Mouse (Mus musculus) heart, embryonic 11.5 days (tissue): ENCODE measurements around the gene Adnp. TPM values are rescaled to one million over a fixed set of nuclear protein-coding genes. Genes with fewer than 3 reads are reported as not detected.

Experiments
- ATAC-seq: fragments of 200-750 bp; cut with Nextera tagmentation; replicated peaks from 2 replicates; pipeline ENCODE4 v1.8.0; 2017; ENCODE audit warnings: moderate library complexity; ENCODE audit not compliant: insufficient number of reproducible peaks, low FRiP score, low TSS enrichment
- H3K27ac ChIP-seq: fragments of 300-500 bp; sonication (generic); 2 replicates; pipeline ENCODE4 v1.5.1; 2014; ENCODE audit warnings: mild to moderate bottlenecking, low read depth, low read length
- H3K27me3 ChIP-seq: fragments of 300-500 bp; sonication (generic); 2 replicates; pipeline ENCODE4 v1.6.1; 2014; ENCODE audit warnings: mild to moderate bottlenecking, low read length, mixed read lengths; ENCODE audit not compliant: control insufficient read depth, insufficient read depth
- H3K36me3 ChIP-seq: fragments of 300-500 bp; sonication (generic); 2 replicates; pipeline ENCODE4 v1.6.1; 2014; ENCODE audit warnings: mild to moderate bottlenecking, low read length, moderate library complexity, mixed read lengths; ENCODE audit not compliant: control insufficient read depth, insufficient read depth
- H3K4me1 ChIP-seq: fragments of 300-500 bp; sonication (generic); 2 replicates; pipeline ENCODE4 v1.6.1; 2014; ENCODE audit warnings: low read length; ENCODE audit not compliant: control insufficient read depth, insufficient read depth
- H3K4me2 ChIP-seq: fragments of 300-500 bp; sonication (generic); 2 replicates; pipeline ENCODE4 v1.6.1; 2014; ENCODE audit warnings: mild to moderate bottlenecking, moderate library complexity
- H3K4me3 ChIP-seq: fragments of 300-500 bp; sonication (generic); 2 replicates; pipeline ENCODE4 v1.5.1; 2014; ENCODE audit warnings: low read depth, low read length
- H3K9ac ChIP-seq: fragments of 300-500 bp; sonication (generic); 2 replicates; pipeline ENCODE4 v1.6.1; 2014; ENCODE audit warnings: mild to moderate bottlenecking, low read depth, low read length, moderate library complexity
- H3K9me3 ChIP-seq: fragments of 300-500 bp; sonication (generic); replicated peaks from 2 replicates; pipeline ENCODE4 v1.6.1; 2016; ENCODE audit warnings: low read length; ENCODE audit not compliant: control insufficient read depth
- WGBS: fragments of 180-500 bp; shearing (Covaris S2); extraction: QIAGEN DNeasy Blood & Tissue Kit; methylation state at CpG from one replicate; pipeline ENCODE4 v1.1.7; 2014; ENCODE audit not compliant: insufficient replicate concordance; 5-methylcytosine and 5-hydroxymethylcytosine counted together
- polyA plus RNA-seq: library from polyadenylated mRNA; unstranded; fragments of >200 nt; fragmentation: Nextera tagmentation; extraction: Ambion mirVana; gene quantifications from 2 replicates; pipeline ENCODE4 v1.2.1, GENCODE M21; 2014

Gene Adnp
- polyA plus RNA-seq: 5.5 and 6.1 TPM in 2 replicates

GRCm38 (mm10) chr2:168206725-168207644, at the start of gene Adnp:
Adnp (minus strand) TSS chr2:168207112.
- H3K27ac ChIP-seq: peak within 1 kb of the TSS; percentile 99

GRCm38 (mm10) chr2:168256506-168256905, 49.6 kb upstream of the Adnp start:
- ATAC-seq: no peak

More at GRCm38 (mm10) chr2:168206725-168207644, at the start of gene Adnp:
- 1% methylated on average over 40 of the region's 89 CpGs for WGBS
- Histone ChIP-seq H3K9me3 (no peaks in the 10 kb centered on the region; the same call in 1 of the 2 replicates), H3K4me2 (peak within 1 kb of the TSS; percentile 62), H3K36me3 (peaks cover 9% of the 10 kb centered on the region), H3K4me3 (peak within 1 kb of the TSS; percentile 100), H3K9ac (peak within 1 kb of the TSS; percentile 100), H3K27me3 (no peaks in the 10 kb centered on the region), H3K4me1 (peaks cover 4% of the 10 kb centered on the region)
- ATAC-seq: peak; percentile 86

GRCm38 (mm10) chr2:168253822-168254221, 46.9 kb upstream of the Adnp start:
- H3K4me1 ChIP-seq: no peaks in the 10 kb centered on the region; the same call in 1 of the 2 replicates
- no peaks in the 10 kb centered on the region for H3K36me3 ChIP-seq
- H3K4me2 ChIP-seq: no peak overlapping the region
- H3K9ac ChIP-seq: no peak overlapping the region
- no peak for ATAC-seq
- H3K4me3 ChIP-seq: no peak overlapping the region
- H3K9me3 ChIP-seq: no peaks in the 10 kb centered on the region
- H3K27ac ChIP-seq: no peak overlapping the region
- 17% methylated on average over 7 of the region's 7 CpGs for WGBS
- peaks cover 52% of the 10 kb centered on the region for H3K27me3 ChIP-seq

More at GRCm38 (mm10) chr2:168256506-168256905, 49.6 kb upstream of the Adnp start:
- no peaks in the 10 kb centered on the region; the same call in 1 of the 2 replicates for H3K4me1 ChIP-seq
- no peak overlapping the region for H3K9ac ChIP-seq
- WGBS: 70% methylated on average over 3 of the region's 3 CpGs
- H3K9me3 ChIP-seq: no peaks in the 10 kb centered on the region
- no peak overlapping the region for H3K4me3 ChIP-seq
- H3K36me3 ChIP-seq: no peaks in the 10 kb centered on the region
- no peak overlapping the region for H3K27ac ChIP-seq
- H3K4me2 ChIP-seq: no peak overlapping the region
- H3K27me3 ChIP-seq: peaks cover 65% of the 10 kb centered on the region

- H3K4me3 ChIP-seq: no peak overlapping the region
- no peak overlapping the region for H3K4me2 ChIP-seq
- no peak for ATAC-seq
- no peaks in the 10 kb centered on the region for H3K36me3 ChIP-seq
- H3K9ac ChIP-seq: no peak overlapping the region
- no peaks in the 10 kb centered on the region; the same call in 1 of the 2 replicates for H3K4me1 ChIP-seq
- WGBS: 12% methylated on average over 16 of the region's 16 CpGs
- no peaks in the 10 kb centered on the region for H3K9me3 ChIP-seq
- no peak overlapping the region for H3K27ac ChIP-seq
- peaks cover 51% of the 10 kb centered on the region for H3K27me3 ChIP-seq
Observed at GRCm38 (mm10) chr2:168252639-168253292, 45.9 kb upstream of the Adnp start.

- Histone ChIP-seq H3K4me2 (no peak overlapping the region), H3K9ac (no peak overlapping the region), H3K36me3 (no peaks in the 10 kb centered on the region), H3K27ac (no peak overlapping the region), H3K27me3 (peaks cover 55% of the 10 kb centered on the region), H3K4me1 (no peaks in the 10 kb centered on the region; the same call in 1 of the 2 replicates), H3K9me3 (no peaks in the 10 kb centered on the region), H3K4me3 (no peak overlapping the region)
- 20% methylated on average over 8 of the region's 8 CpGs for WGBS
- no peak for ATAC-seq
Observed at GRCm38 (mm10) chr2:168250270-168250669, 43.4 kb upstream of the Adnp start.

GRCm38 (mm10) chr2:168248856-168249245, 41.9 kb upstream of the Adnp start:
- Histone ChIP-seq H3K4me3 (no peak overlapping the region), H3K27ac (no peak overlapping the region), H3K36me3 (no peaks in the 10 kb centered on the region), H3K27me3 (peaks cover 50% of the 10 kb centered on the region), H3K4me2 (no peak overlapping the region), H3K9me3 (no peaks in the 10 kb centered on the region), H3K4me1 (no peaks in the 10 kb centered on the region), H3K9ac (no peak overlapping the region)
- WGBS: 17% methylated on average over 2 of the region's 2 CpGs
- ATAC-seq: no peak

GRCm38 (mm10) chr2:168248167-168248855, 41.4 kb upstream of the Adnp start:
- H3K4me2 ChIP-seq: no peak overlapping the region
- WGBS: 71% methylated on average over 8 of the region's 8 CpGs
- H3K36me3 ChIP-seq: no peaks in the 10 kb centered on the region
- no peaks in the 10 kb centered on the region for H3K4me1 ChIP-seq
- no peak overlapping the region for H3K4me3 ChIP-seq
- H3K9ac ChIP-seq: no peak overlapping the region
- H3K9me3 ChIP-seq: no peaks in the 10 kb centered on the region
- no peak for ATAC-seq
- H3K27ac ChIP-seq: no peak overlapping the region
- H3K27me3 ChIP-seq: peaks cover 44% of the 10 kb centered on the region

- Histone ChIP-seq H3K9me3 (no peaks in the 10 kb centered on the region), H3K4me3 (no peak overlapping the region), H3K27ac (no peak overlapping the region), H3K9ac (no peak overlapping the region), H3K4me2 (no peak overlapping the region), H3K4me1 (no peaks in the 10 kb centered on the region), H3K27me3 (peaks cover 28% of the 10 kb centered on the region), H3K36me3 (no peaks in the 10 kb centered on the region)
- 34% methylated on average over 8 of the region's 8 CpGs for WGBS
- ATAC-seq: no peak
Observed at GRCm38 (mm10) chr2:168245571-168245970, 38.7 kb upstream of the Adnp start.
